Mouse (Mus musculus) heart, embryonic 14.5 days (tissue): ENCODE results near the gene Rars. TPM values are rescaled to one million over a fixed set of nuclear protein-coding genes. Genes with fewer than 3 reads are reported as not detected.

Source experiments
- ATAC-seq: fragments of 200-750 bp; cut with Nextera tagmentation; 2 replicates; pipeline ENCODE4 v1.8.0; 2017; ENCODE audit warnings: low read depth, moderate TSS enrichment; ENCODE audit not compliant: insufficient number of reproducible peaks, insufficient read depth, low FRiP score
- H3K27ac ChIP-seq, 2 experiments: fragments of 200-500 bp in 1 of 2; fragments of 300-500 bp in 1 of 2; sonication (generic) in 1 of 2; replicated peaks in 1 of 2; 2 replicates each; pipeline ENCODE4 v1.5.1; 2012 to 2014; ENCODE audit warnings: low read depth in 2 of 2, low read length in 2 of 2, control low read depth in 1 of 2, mild to moderate bottlenecking in 1 of 2, mixed read lengths in 1 of 2; ENCODE audit not compliant: control insufficient read depth in 1 of 2, insufficient read depth in 1 of 2
- H3K27me3 ChIP-seq: fragments of 300-500 bp; sonication (generic); 2 replicates; pipeline ENCODE4 v1.6.1; 2014; ENCODE audit warnings: mild to moderate bottlenecking, low read length, control low read depth; ENCODE audit not compliant: control insufficient read depth, insufficient read depth
- H3K36me3 ChIP-seq: fragments of 300-500 bp; sonication (generic); 2 replicates; pipeline ENCODE4 v1.6.1; 2014; ENCODE audit warnings: mild to moderate bottlenecking, control low read depth, low read length, mixed read lengths; ENCODE audit not compliant: control insufficient read depth, insufficient read depth
- H3K4me1 ChIP-seq, 2 experiments: fragments of 200-500 bp in 1 of 2; fragments of 300-500 bp in 1 of 2; sonication (generic) in 1 of 2; 2 replicates each; pipeline ENCODE4 v1.6.1; 2012 to 2014; ENCODE audit warnings: low read length in 2 of 2, control low read depth in 1 of 2, mixed read lengths in 1 of 2; ENCODE audit not compliant: control insufficient read depth in 2 of 2, insufficient read depth in 2 of 2
- H3K4me2 ChIP-seq: fragments of 300-500 bp; sonication (generic); 2 replicates; pipeline ENCODE4 v1.6.1; 2014; ENCODE audit warnings: mild to moderate bottlenecking, low read length
- H3K4me3 ChIP-seq, 2 experiments: fragments of 200-500 bp in 1 of 2; fragments of 300-500 bp in 1 of 2; sonication (generic) in 1 of 2; 2 replicates each; pipeline ENCODE4 v1.5.1; 2012 to 2014; ENCODE audit warnings: low read length in 2 of 2, mild to moderate bottlenecking in 2 of 2, control low read depth in 1 of 2, low read depth in 1 of 2, moderate library complexity in 1 of 2; ENCODE audit not compliant: control insufficient read depth in 1 of 2, insufficient read depth in 1 of 2
- H3K9ac ChIP-seq: fragments of 300-500 bp; sonication (generic); 2 replicates; pipeline ENCODE4 v1.6.1; 2014; ENCODE audit warnings: mild to moderate bottlenecking, low read length
- H3K9me3 ChIP-seq: fragments of 300-500 bp; sonication (generic); 2 replicates; pipeline ENCODE4 v1.6.1; 2016; ENCODE audit warnings: low read length, control low read depth; ENCODE audit not compliant: control insufficient read depth
- WGBS: fragments of 180-500 bp; shearing (Covaris S2); extraction: QIAGEN DNeasy Blood & Tissue Kit; methylation state at CpG from one replicate; pipeline ENCODE4 v1.1.7; 2014; 5-methylcytosine and 5-hydroxymethylcytosine counted together
- polyA plus RNA-seq: library from polyadenylated mRNA; unstranded; fragments of >200 nt; fragmentation: Nextera tagmentation; extraction: Ambion mirVana; gene quantifications from 2 replicates; pipeline ENCODE4 v1.2.1, GENCODE M21; 2014

Rars gene
- 61.8 and 62.4 TPM in 2 replicates for polyA plus RNA-seq

DNA sequence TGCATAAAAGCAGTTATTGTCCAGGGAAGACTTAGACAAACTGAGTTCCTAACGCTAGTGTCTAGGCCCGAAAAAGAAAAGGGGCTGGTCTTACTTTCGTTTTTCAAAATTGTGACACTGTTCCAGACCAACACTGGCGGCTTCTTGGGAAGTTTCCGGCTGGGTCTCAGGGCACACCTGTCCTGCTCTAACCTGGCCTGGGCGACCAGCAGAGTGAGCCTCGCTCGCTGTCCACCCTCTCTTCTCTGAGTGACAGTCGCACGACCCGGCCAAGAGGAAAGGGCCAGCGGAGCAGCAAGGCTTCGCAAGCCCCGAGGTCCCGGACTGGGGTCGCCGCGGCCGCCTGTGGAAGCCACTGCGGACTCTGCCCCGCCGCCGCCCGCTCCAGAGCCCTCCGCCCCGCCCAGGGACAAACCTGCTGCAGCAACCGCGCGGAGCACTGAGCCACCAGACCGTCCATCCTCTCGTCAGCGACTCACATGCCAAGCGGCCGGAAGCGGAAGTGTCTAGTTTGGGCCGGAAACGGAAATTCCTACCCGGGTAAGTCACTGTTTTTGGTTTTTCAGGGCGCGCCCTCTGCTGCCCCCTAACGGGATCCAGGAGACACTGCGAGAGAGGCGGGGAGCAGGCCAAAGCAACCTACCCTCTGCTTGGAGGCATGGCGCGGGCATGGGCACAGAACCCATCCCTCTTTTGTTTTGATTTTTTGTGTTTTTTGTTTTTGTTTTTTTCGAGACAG is at the start of gene Rars:
Gene Rars, minus strand, starts transcription at position 485 of the 739 bp plus-strand sequence.
- Histone ChIP-seq H3K27me3 (no peaks in the 10 kb centered on the region), H3K9ac (peak within 1 kb of the TSS; percentile 88), H3K4me2 (peak within 1 kb of the TSS; percentile 90), H3K9me3 (no peaks in the 10 kb centered on the region), H3K36me3 (peaks cover 32% of the 10 kb centered on the region), H3K27ac (peak within 1 kb of the TSS in 1 of 2 experiments; percentile 68; a peak in 2 of 4 replicates), H3K4me1 (peaks cover 3 to 12% of the 10 kb centered on the region in 2 experiments; a peak in 3 of 4 replicates), H3K4me3 (peak within 1 kb of the TSS; percentile 62 to 98)
- peak; percentile 57; the same call in 1 of the 2 replicates for ATAC-seq
- 2% methylated on average over 46 of the region's 46 CpGs for WGBS

DNA sequence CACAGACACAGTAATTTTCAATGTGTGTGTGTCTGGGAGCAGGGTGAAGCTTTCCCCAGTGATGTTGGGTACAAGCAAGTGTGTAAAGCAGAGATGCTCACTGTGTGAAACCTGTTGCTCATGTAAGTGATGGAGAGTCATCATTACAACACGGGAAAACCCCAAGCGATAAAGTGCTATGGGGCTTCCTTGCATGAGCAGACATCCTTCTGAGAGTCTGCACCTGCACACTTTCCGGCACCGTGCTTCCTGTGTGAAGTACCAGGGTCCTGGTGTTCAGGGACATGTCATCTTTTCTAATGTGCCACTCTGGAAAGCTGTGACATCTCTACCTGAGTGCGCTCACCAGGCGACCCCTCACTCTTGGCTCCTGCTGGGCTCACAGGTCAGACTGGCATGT is 48.5 kb upstream of the Rars start:
- WGBS = 88% methylated on average over 6 of the region's 6 CpGs
- ATAC-seq = no peak

DNA sequence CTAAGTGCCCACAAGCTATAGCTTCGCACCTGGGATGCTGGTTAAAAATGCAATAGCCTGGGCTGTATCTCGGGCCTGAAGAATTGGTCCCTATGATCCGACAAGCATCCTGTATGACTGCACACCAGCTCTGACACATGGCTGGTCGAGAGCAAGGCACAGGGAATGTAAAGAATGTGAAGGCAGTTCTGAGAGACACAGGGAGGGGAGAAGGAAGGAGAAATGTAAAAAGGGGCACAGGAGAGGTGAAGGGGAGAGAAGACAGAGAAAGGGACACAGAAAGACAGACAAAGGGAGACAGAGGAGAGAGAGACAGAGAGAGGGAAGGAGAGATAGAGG is 44.2 kb upstream of the Rars start:
- Histone ChIP-seq H3K27ac (peak overlapping the region in 1 of 2 experiments; percentile 57; a peak in 1 of 4 replicates), H3K4me3 (no peak overlapping the region), H3K9ac (no peak overlapping the region), H3K4me2 (no peak overlapping the region), H3K27me3 (no peaks in the 10 kb centered on the region; the same call in none of the 2 replicates), H3K4me1 (peaks cover 24 to 28% of the 10 kb centered on the region in 2 experiments), H3K9me3 (no peaks in the 10 kb centered on the region), H3K36me3 (no peaks in the 10 kb centered on the region)
- peak; percentile 10; the same call in 1 of the 2 replicates for ATAC-seq
- 22% methylated on average over 4 of the region's 4 CpGs for WGBS

More for the DNA sequence above, 48.5 kb upstream of the Rars start:
- Histone ChIP-seq H3K4me3 (no peak overlapping the region), H3K4me2 (no peak overlapping the region), H3K27ac (no peak overlapping the region), H3K9ac (no peak overlapping the region), H3K27me3 (no peaks in the 10 kb centered on the region), H3K36me3 (no peaks in the 10 kb centered on the region), H3K4me1 (peaks cover 13% of the 10 kb centered on the region in 2 experiments), H3K9me3 (no peaks in the 10 kb centered on the region)

DNA sequence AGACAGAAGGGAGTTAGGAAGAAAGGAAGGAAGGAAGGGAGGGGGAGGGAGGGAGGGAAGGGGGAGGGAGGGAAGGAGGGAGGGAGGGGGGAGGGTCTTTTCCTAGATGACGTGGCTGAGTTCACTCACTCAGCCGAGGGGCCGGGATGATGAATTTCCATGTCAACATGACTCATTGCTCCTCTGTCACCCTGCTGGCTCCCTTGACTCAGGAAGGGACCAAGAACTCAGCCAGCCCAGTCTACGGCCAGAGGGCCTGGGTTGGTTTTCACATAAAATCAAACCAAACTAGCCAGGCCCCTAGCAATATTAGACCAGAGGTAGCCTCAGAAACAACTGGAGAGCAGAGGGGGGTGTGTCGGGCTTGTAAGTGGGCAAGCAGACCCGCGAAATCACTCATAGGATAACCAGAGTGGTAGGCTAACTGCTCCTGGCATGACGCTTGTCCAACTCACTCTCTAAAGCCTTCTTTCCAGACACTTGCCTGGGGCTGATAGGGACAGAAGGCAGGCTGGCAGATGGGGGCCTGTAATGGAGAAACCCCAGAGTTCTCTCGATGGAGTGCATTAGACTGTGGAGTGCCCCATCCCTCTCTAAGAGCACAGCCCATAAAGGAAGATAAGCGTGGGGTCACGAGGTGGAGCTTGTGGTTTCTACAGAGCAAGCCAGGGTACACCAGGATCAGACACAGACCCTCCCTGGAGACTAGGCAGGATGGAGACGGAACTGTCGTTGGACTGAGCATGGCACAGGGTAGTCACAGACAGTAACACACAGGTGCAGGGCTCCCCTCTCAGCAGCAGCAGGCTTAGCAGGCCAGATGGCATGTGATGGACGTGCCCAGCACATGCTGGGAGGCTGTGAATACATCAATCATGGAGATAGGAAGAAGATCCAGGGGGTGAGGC is 43.6 kb upstream of the Rars start:
- Histone ChIP-seq H3K27ac (peak overlapping the region; percentile 44 to 57; a peak in 3 of 4 replicates), H3K9me3 (no peaks in the 10 kb centered on the region), H3K4me1 (peaks cover 25 to 30% of the 10 kb centered on the region in 2 experiments), H3K4me3 (no peak overlapping the region), H3K4me2 (no peak overlapping the region), H3K36me3 (no peaks in the 10 kb centered on the region), H3K27me3 (no peaks in the 10 kb centered on the region; the same call in none of the 2 replicates), H3K9ac (no peak overlapping the region)
- peak; percentile 6; the same call in 1 of the 2 replicates for ATAC-seq
- WGBS = 27% methylated on average over 14 of the region's 14 CpGs

DNA sequence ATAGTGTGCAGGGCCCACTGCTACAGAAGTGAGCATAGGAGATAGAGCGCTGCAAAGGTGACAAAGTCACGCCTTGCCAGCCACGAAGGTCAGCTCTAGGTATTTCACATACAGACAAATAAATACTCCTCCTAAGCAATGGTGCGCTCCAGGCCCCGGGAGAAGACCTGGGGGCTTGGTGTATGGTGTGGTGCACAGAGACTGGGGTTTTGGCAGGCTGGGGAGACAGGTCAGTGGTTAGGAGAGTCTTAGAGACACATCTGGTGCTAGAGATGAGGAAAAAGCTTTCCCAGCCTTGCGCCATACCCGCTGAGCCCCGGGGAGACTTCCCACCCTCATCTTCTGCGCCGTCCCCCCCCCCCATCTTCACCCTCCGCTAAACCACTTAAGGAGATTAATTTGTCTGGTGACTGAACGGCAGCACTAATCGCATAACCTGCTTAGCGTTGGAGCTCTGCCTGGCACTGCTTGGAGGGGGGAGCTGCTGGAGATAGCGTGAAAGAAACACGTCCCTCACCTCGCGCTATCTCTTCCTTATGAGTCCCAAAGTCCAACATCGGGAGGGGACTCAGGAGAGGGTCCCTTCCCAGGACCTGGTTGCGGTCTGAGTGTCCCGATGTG is 39.4 kb upstream of the Rars start:
- Histone ChIP-seq H3K27ac (no peak overlapping the region), H3K4me3 (peak overlapping the region; percentile 15 to 20; a peak in 2 of 4 replicates), H3K9ac (peak overlapping the region; percentile 38), H3K9me3 (no peaks in the 10 kb centered on the region), H3K4me2 (peak overlapping the region; percentile 56), H3K4me1 (peaks cover 21 to 26% of the 10 kb centered on the region in 2 experiments), H3K27me3 (no peaks in the 10 kb centered on the region; the same call in none of the 2 replicates), H3K36me3 (no peaks in the 10 kb centered on the region)
- 19% methylated on average over 21 of the region's 21 CpGs for WGBS
- no peak for ATAC-seq

DNA sequence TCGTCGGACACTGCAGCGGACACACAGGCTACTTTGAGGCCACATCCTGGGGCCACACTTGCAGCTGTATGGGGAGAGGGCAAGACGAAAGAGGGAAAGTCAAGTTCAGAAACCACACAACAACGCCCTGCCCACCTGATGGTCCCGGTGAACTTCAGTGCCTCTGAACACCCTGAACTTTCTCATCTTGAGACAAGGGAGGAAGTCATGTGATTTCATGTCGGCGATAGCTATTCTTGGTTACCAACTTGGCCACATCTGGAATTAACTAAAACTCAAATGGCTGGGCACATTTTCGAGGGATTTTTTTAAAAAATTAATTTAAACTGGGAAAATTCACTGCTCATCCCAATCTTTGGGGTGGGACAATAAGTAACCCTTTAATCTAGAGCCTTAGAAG is 36.7 kb upstream of the Rars start:
- H3K4me2 ChIP-seq = no peak overlapping the region
- H3K9me3 ChIP-seq = no peaks in the 10 kb centered on the region
- H3K4me3 ChIP-seq = no peak overlapping the region
- WGBS = 80% methylated on average over 9 of the region's 9 CpGs
- peaks cover 13 to 19% of the 10 kb centered on the region in 2 experiments for H3K4me1 ChIP-seq
- no peaks in the 10 kb centered on the region; the same call in none of the 2 replicates for H3K27me3 ChIP-seq
- ATAC-seq = no peak
- no peak overlapping the region for H3K27ac ChIP-seq
- H3K36me3 ChIP-seq = no peaks in the 10 kb centered on the region
- no peak overlapping the region for H3K9ac ChIP-seq

DNA sequence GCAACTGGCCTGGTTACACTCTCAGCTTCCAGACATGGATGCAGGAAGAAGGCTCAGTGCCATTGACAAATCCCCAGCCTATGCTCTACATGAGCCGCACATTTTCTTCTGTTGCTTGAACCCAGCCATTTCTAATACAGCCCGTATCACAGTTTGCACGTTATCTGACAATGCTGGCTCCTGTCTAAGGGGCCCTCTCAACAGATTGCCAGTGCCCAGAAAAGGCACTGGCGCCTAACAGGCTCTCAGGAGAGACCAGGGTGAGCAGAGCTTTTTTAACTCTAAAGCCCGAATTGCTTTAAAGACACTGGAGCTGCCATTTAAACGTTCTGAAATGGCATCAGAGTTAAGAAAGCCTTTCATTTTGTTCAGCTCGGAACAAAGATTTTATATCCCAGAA is 31.8 kb upstream of the Rars start:
- 0 out of 2 replicates have a peak overlapping the region, but pooled peaks have one; percentile 3 for H3K9ac ChIP-seq
- no peak overlapping the region for H3K4me2 ChIP-seq
- no peaks in the 10 kb centered on the region for H3K27me3 ChIP-seq
- peaks cover 17 to 20% of the 10 kb centered on the region in 2 experiments for H3K4me1 ChIP-seq
- H3K9me3 ChIP-seq = no peaks in the 10 kb centered on the region
- H3K27ac ChIP-seq = peak overlapping the region; percentile 42 to 55; a peak in 3 of 4 replicates
- 18% methylated on average over 7 of the region's 7 CpGs for WGBS
- ATAC-seq = 0 out of 2 replicates have a peak, but pooled peaks have one; percentile 35
- H3K36me3 ChIP-seq = no peaks in the 10 kb centered on the region
- H3K4me3 ChIP-seq = no peak overlapping the region
